In genomic region chr19:41993484-41993883, GRCm38 (mm10) we compare ENCODE assay signal across 8 mouse cellular contexts. TPM values are rescaled to one million over a fixed set of nuclear protein-coding genes. Genes with fewer than 3 reads are reported as not detected.
A peak's percentile ranks its signal among the peaks of the same experiment; 100 is the strongest.
DNase-seq lines count a peak whose midpoint lies in the region; ATAC-seq and TF ChIP-seq lines count a peak whose summit lies in the region.
"Had no signal": no experiment of that assay in that cellular context is flagged by ENCODE, and none has a peak within 500 bp of the region (broad histone marks: within the 10 kb centered on the region; RNA-seq: fewer than 3 reads in every experiment).

No protein-coding gene starts in this region.

- H3K36me3 ChIP-seq in hindbrain, embryonic 13.5 days: no peaks in the 10 kb centered on the region

- H3K4me3 ChIP-seq in left cerebral cortex, adult 2 months: no peak overlapping the region
- H3K4me3 ChIP-seq in hindbrain, embryonic 13.5 days: no peak overlapping the region

- H3K27ac ChIP-seq in left cerebral cortex, adult 2 months: no peak overlapping the region
- H3K27ac ChIP-seq in hindbrain, embryonic 13.5 days: no peak overlapping the region

- H3K4me2 ChIP-seq in hindbrain, embryonic 13.5 days: no peak overlapping the region

- H3K9me3 ChIP-seq in hindbrain, embryonic 13.5 days: no peaks in the 10 kb centered on the region

- no peak for TF ChIP-seq CTCF in left cerebral cortex, adult 2 months (IDR thresholded peaks at IDR 0.05)

- no peak for ATAC-seq in hindbrain, embryonic 13.5 days (ENCODE audit: low FRiP score)

- WGBS in hindbrain, embryonic 13.5 days: 89% methylated on average over 6 of the region's 6 CpGs

- DNase-seq in NIH3T3 (ENCODE audit: low read depth): peak; percentile 98
- DNase-seq in adrenal gland, postnatal 36 days: peak; percentile 92 to 93
- DNase-seq in heart, postnatal 14 days: peak; percentile 85 to 90
- DNase-seq in left cerebral cortex, adult 2 months (ENCODE audit: extremely low spot score in 1 of 2, low spot score in 2 of 2): peak; percentile 69 to 70
- DNase-seq in right cerebral cortex, postnatal 10 days (ENCODE audit: low spot score in 2 of 2): peak; percentile 87 to 89
- DNase-seq in thymus, postnatal 14 days: no peak

- intact Hi-C loops in heart, postnatal 14 days (cut with DNase I): no loop called here
- intact Hi-C loops in left cerebral cortex, adult 2 months (cut with DNase I): no loop called here

- H3K4me1 ChIP-seq in hindbrain, embryonic 13.5 days (replicated peaks): peaks cover 4% of the 10 kb centered on the region; the same call in 1 of the 2 replicates

- H3K27me3 ChIP-seq in hindbrain, embryonic 13.5 days: no peaks in the 10 kb centered on the region

- H3K9ac ChIP-seq in hindbrain, embryonic 13.5 days: no peak overlapping the region

RNA-seq across cellular contexts. Expression of gene Ubtd1, which starts 11.9 kb away (rescaled TPM):
- 10 to 100 TPM; 17.1 to 17.5 TPM for total RNA-seq in adrenal gland, postnatal 36 days (2021)
- total RNA-seq in heart, postnatal 14 days (2021): 10 to 100 TPM; 25.9 to 28.0 TPM
- total RNA-seq in left cerebral cortex, adult 2 months (2021): 10 to 100 TPM; 10.9 to 12.1 TPM
- 10.8 and 11.4 TPM in 2 replicates for polyA plus RNA-seq in hindbrain, embryonic 13.5 days (2015; fragmentation: Nextera tagmentation; extraction: Ambion mirVana)

RNA-seq across cellular contexts. Expression of gene Mms19, which starts 12.5 kb away (rescaled TPM):
- total RNA-seq in adrenal gland, postnatal 36 days (2021): 10 to 100 TPM; 20.2 to 23.9 TPM
- total RNA-seq in heart, postnatal 14 days (2021): 10 to 100 TPM; 16.7 to 21.2 TPM
- 10 to 100 TPM; 34.7 to 38.2 TPM for total RNA-seq in left cerebral cortex, adult 2 months (2021)
- polyA plus RNA-seq in hindbrain, embryonic 13.5 days (2015; fragmentation: Nextera tagmentation; extraction: Ambion mirVana): 36.5 and 39.7 TPM in 2 replicates

RNA-seq across cellular contexts. Expression of gene Ankrd2, which starts 42.3 kb away (rescaled TPM):
- total RNA-seq in adrenal gland, postnatal 36 days (2021): under 1 TPM in 1 of 2 experiments, not detected in 1; 0.49 TPM
- total RNA-seq in heart, postnatal 14 days (2021): not detected
- under 1 TPM in 1 of 2 experiments, not detected in 1; 0.42 TPM for total RNA-seq in left cerebral cortex, adult 2 months (2021)
- polyA plus RNA-seq in hindbrain, embryonic 13.5 days (2015; fragmentation: Nextera tagmentation; extraction: Ambion mirVana): 0.35 and 0.53 TPM in 2 replicates
- total RNA-seq: hematopoietic stem cell, adult 5-6 weeks had no signal

RNA-seq across cellular contexts. Expression of gene Hoga1, which starts 51.9 kb away (rescaled TPM):
- total RNA-seq in adrenal gland, postnatal 36 days (2021): 1 to 10 TPM; 4.3 to 6.7 TPM
- 1 to 10 TPM; 1.4 to 2.3 TPM for total RNA-seq in heart, postnatal 14 days (2021)
- total RNA-seq in left cerebral cortex, adult 2 months (2021): 1 to 10 TPM; 4.1 to 4.2 TPM
- polyA plus RNA-seq in hindbrain, embryonic 13.5 days (2015; fragmentation: Nextera tagmentation; extraction: Ambion mirVana): 1.3 and 1.7 TPM in 2 replicates

RNA-seq across cellular contexts. Expression of gene 4933411K16Rik, which starts 58.6 kb away (rescaled TPM):
- total RNA-seq in adrenal gland, postnatal 36 days (2021): under 1 TPM; 0.30 to 0.33 TPM
- total RNA-seq in heart, postnatal 14 days (2021): under 1 TPM in 1 of 2 experiments, not detected in 1; 0.32 TPM
- 1 to 10 TPM in 1 of 2 experiments, under 1 TPM in 1; 0.75 to 1.2 TPM for total RNA-seq in left cerebral cortex, adult 2 months (2021)
- not detected in 2 replicates for polyA plus RNA-seq in hindbrain, embryonic 13.5 days (2015; fragmentation: Nextera tagmentation; extraction: Ambion mirVana)
- total RNA-seq: hematopoietic stem cell, adult 5-6 weeks had no signal
